Mouse (Mus musculus): ENCODE results near the gene Cacna2d3. TPM values are rescaled to one million over a fixed set of nuclear protein-coding genes. Genes with fewer than 3 reads are reported as not detected.

Cacna2d3 gene
- total and polyA plus RNA-seq, 3 experiments: 0.61 to 0.78 (median 0.70) TPM

- WGBS: 82% methylated on average over 3 of the region's 3 CpGs
Observed at GRCm38 (mm10) chr14:29449203-29449602, 272.5 kb downstream of the Cacna2d3 start.

DNA sequence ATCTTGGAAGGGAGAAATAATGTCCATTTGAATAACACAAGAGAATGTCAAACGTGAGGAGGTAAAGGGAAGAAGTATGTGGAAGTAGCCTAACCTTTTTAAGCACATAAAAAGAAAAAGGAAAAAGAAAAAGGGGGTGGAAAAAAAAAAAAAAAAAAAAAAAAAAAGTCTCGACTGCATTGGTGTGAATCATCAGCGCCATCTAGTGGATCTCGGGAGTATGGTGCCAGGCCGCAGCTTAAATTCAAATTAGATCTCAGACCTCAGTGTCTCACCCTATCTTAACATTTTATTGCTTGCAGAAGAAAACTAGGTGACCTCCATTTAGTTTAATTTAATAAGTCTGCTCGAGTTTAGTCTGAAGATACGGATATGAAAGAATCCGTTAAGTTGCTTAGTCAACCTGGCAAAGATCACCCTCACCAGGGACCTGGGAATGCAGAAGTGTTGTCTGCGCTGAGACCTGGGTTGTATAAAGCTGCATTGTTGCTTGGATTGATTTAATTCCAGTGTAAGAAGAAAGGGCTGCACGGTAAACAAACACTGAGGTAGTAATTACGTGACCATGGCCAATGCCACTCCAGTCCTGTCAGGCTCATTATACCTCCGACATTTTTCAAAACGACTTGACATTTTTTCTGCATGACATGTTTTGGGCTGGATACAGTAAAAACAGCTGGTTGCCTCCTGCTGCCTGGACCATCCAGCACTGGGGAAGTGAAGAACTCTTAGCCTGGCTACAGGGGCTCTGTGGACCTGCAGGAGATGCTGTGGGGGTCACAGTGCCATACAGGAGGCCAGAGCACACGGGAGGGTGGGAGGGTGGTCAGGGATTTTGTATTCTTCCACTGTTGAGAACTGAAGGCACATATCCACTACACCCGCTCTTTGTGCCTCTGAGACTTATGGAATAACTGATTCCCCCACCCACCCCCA, 278.3 kb downstream of the Cacna2d3 start:
- no peak overlapping the region for H3K27ac ChIP-seq
- peak; percentile 19 to 52 for DNase-seq
- no peak overlapping the region for H3K4me3 ChIP-seq
- intact Hi-C loops (cut with DNase I): loop anchor here (2.0 to 5.0 kb wide), 3 partner anchors 319 to 1631 kb away; no protein-coding TSS in a partner anchor
- TF ChIP-seq POLR2A (IDR thresholded peaks at IDR 0.05; ENCODE audit: insufficient read depth, low read depth, low read length) (no peak), CTCF (IDR thresholded peaks at IDR 0.05) (peak; percentile 83)
- H3K27me3 ChIP-seq (ENCODE audit: control insufficient read depth, insufficient read depth, low read length): no peaks in the 10 kb centered on the region
- H3K9ac ChIP-seq (ENCODE audit: low read depth, low read length): no peak overlapping the region
- no peaks in the 10 kb centered on the region for H3K4me1 ChIP-seq (ENCODE audit: control insufficient read depth, insufficient read depth, low read length)
- WGBS: 32% methylated on average over 15 of the region's 15 CpGs
- H3K79me2 ChIP-seq (replicated peaks; ENCODE audit: control insufficient read depth, insufficient read depth, low read length): no peaks in the 10 kb centered on the region
- H3K36me3 ChIP-seq (ENCODE audit: control insufficient read depth, insufficient read depth, low read length): no peaks in the 10 kb centered on the region

More at GRCm38 (mm10) chr14:29449203-29449602, 272.5 kb downstream of the Cacna2d3 start:
- Histone ChIP-seq H3K4me3 (no peak overlapping the region), H3K36me3 (ENCODE audit: control insufficient read depth, insufficient read depth, low read length) (no peaks in the 10 kb centered on the region), H3K9ac (ENCODE audit: low read depth, low read length) (no peak overlapping the region), H3K27me3 (ENCODE audit: control insufficient read depth, insufficient read depth, low read length) (no peaks in the 10 kb centered on the region), H3K27ac (no peak overlapping the region), H3K4me1 (ENCODE audit: control insufficient read depth, insufficient read depth, low read length) (no peaks in the 10 kb centered on the region), H3K79me2 (replicated peaks; ENCODE audit: control insufficient read depth, insufficient read depth, low read length) (no peaks in the 10 kb centered on the region)
- no peak for DNase-seq
- TF ChIP-seq POLR2A (IDR thresholded peaks at IDR 0.05; ENCODE audit: insufficient read depth, low read depth, low read length) (no peak), EP300 (IDR thresholded peaks at IDR 0.05; ENCODE audit: insufficient read depth, low read depth, low read length) (no peak), CTCF (IDR thresholded peaks at IDR 0.05) (no peak)
- intact Hi-C loops (cut with DNase I): no loop called here

DNA sequence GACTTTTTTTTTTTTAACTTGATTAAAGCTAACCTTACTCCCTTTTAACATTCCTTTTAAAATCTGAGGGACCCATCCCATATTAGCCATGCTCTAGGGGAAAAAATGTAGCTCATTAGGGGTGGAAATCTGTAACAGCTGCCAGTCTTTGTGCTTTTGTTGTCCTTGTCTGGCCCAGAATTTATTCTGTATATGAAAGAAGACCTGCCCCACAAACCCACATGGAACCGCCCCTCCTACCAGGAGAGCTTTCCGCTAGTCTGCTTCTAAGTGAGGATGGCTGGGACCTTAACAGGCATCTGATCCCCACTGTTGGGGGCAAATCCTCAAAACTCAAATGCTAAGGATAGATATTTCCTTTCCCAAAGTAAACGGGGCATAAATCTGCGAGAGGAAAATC, 279.2 kb downstream of the Cacna2d3 start:
- WGBS: 50% methylated on average over 4 of the region's 4 CpGs
- DNase-seq: no peak

DNA sequence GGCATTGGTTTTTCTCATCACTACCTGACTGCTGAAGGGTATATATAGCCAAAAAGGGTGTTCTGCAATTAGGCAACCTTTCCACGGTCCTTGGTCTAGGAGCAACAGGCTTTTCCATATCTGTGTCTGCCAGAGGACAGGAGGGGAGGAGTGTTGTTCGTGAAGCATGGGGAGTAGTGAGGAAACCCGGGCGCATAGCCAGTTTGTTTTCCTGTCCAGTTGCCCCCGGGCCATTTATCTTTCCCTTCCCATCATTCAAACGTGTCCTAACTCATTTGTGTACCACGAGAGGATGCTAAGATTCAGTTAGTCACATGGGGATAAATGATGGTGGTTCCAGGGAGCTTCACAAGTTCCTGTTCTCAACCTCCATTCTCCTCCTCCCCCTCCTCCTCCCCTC, 283.0 kb downstream of the Cacna2d3 start:
- Histone ChIP-seq H3K9ac (ENCODE audit: low read depth, low read length) (no peak overlapping the region), H3K27me3 (ENCODE audit: control insufficient read depth, insufficient read depth, low read length) (no peaks in the 10 kb centered on the region), H3K4me1 (ENCODE audit: control insufficient read depth, insufficient read depth, low read length) (no peaks in the 10 kb centered on the region), H3K36me3 (ENCODE audit: control insufficient read depth, insufficient read depth, low read length) (no peaks in the 10 kb centered on the region), H3K4me3 (no peak overlapping the region), H3K27ac (no peak overlapping the region), H3K79me2 (replicated peaks; ENCODE audit: control insufficient read depth, insufficient read depth, low read length) (no peaks in the 10 kb centered on the region)
- no peak for TF ChIP-seq CTCF (IDR thresholded peaks at IDR 0.05)
- TF ChIP-seq EP300 (IDR thresholded peaks at IDR 0.05; ENCODE audit: insufficient read depth, low read depth, low read length): no peak
- TF ChIP-seq POLR2A (IDR thresholded peaks at IDR 0.05; ENCODE audit: insufficient read depth, low read depth, low read length): no peak
- WGBS: 16% methylated on average over 7 of the region's 7 CpGs
- intact Hi-C loops (cut with DNase I): no loop called here
- DNase-seq: no peak

More for the DNA sequence above, 279.2 kb downstream of the Cacna2d3 start:
- intact Hi-C loops (cut with DNase I): loop anchor here (2.0 to 5.0 kb wide), 3 partner anchors 318 to 1630 kb away; no protein-coding TSS in a partner anchor
- no peaks in the 10 kb centered on the region for H3K36me3 ChIP-seq (ENCODE audit: control insufficient read depth, insufficient read depth, low read length)
- H3K4me3 ChIP-seq: no peak overlapping the region
- no peak overlapping the region for H3K9ac ChIP-seq (ENCODE audit: low read depth, low read length)
- H3K27ac ChIP-seq: no peak overlapping the region
- H3K27me3 ChIP-seq (ENCODE audit: control insufficient read depth, insufficient read depth, low read length): no peaks in the 10 kb centered on the region
- no peaks in the 10 kb centered on the region for H3K4me1 ChIP-seq (ENCODE audit: control insufficient read depth, insufficient read depth, low read length)
- no peaks in the 10 kb centered on the region for H3K79me2 ChIP-seq (replicated peaks; ENCODE audit: control insufficient read depth, insufficient read depth, low read length)
- TF ChIP-seq POLR2A (IDR thresholded peaks at IDR 0.05; ENCODE audit: insufficient read depth, low read depth, low read length): no peak
- TF ChIP-seq EP300 (IDR thresholded peaks at IDR 0.05; ENCODE audit: insufficient read depth, low read depth, low read length): no peak
- no peak for TF ChIP-seq CTCF (IDR thresholded peaks at IDR 0.05)

DNA sequence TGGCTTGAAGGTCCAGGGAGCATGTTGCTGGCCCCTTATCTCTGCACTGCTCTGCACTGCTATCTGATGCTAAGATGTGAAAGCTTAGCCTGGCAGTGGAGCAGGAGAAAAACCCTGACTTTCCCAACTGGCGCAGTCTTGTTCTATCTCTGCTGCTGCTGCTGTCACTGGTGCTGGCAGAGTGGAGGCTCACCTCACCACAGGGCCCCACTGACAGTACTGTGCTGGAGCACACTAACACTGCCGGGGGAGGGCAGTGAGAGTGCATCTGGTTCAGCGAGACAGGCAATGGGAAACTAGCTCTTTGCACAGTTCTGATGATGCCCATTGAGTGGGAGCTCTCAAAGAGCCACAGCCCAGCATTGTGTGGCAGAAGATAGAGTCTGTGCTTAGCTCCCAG, 283.4 kb downstream of the Cacna2d3 start:
- H3K79me2 ChIP-seq (replicated peaks; ENCODE audit: control insufficient read depth, insufficient read depth, low read length): no peaks in the 10 kb centered on the region
- H3K4me1 ChIP-seq (ENCODE audit: control insufficient read depth, insufficient read depth, low read length): no peaks in the 10 kb centered on the region
- WGBS: 52% methylated on average over 3 of the region's 3 CpGs
- intact Hi-C loops (cut with DNase I): no loop called here
- no peaks in the 10 kb centered on the region for H3K27me3 ChIP-seq (ENCODE audit: control insufficient read depth, insufficient read depth, low read length)
- no peak overlapping the region for H3K4me3 ChIP-seq
- no peak for DNase-seq
- H3K27ac ChIP-seq: no peak overlapping the region
- no peaks in the 10 kb centered on the region for H3K36me3 ChIP-seq (ENCODE audit: control insufficient read depth, insufficient read depth, low read length)
- TF ChIP-seq EP300 (IDR thresholded peaks at IDR 0.05; ENCODE audit: insufficient read depth, low read depth, low read length): no peak
- TF ChIP-seq CTCF (IDR thresholded peaks at IDR 0.05): no peak
- TF ChIP-seq POLR2A (IDR thresholded peaks at IDR 0.05; ENCODE audit: insufficient read depth, low read depth, low read length): no peak
- H3K9ac ChIP-seq (ENCODE audit: low read depth, low read length): no peak overlapping the region

DNA sequence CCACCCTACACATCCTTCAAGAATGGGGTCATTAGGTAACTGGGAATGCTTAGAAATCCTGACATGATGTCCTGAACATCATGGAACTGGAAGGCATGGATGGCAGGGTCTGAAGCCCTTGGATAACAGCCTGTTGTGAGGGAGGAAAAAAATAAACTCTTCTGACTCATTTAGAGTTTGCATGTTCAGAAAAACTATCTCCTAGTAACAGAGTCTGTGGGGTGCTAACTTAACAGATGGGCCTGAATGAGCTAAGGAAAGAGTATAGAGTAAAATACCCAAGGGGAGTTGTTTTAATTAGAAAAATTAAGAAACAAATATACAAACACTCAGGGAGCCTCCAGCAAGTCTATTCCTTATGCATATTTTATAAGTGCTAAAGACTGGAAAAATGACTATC, 286.5 kb downstream of the Cacna2d3 start:
- no peak overlapping the region for H3K9ac ChIP-seq (ENCODE audit: low read depth, low read length)
- DNase-seq: no peak
- no peaks in the 10 kb centered on the region for H3K4me1 ChIP-seq (ENCODE audit: control insufficient read depth, insufficient read depth, low read length)
- TF ChIP-seq EP300 (IDR thresholded peaks at IDR 0.05; ENCODE audit: insufficient read depth, low read depth, low read length): no peak
- TF ChIP-seq POLR2A (IDR thresholded peaks at IDR 0.05; ENCODE audit: insufficient read depth, low read depth, low read length): no peak
- no peak for TF ChIP-seq CTCF (IDR thresholded peaks at IDR 0.05)
- no peak overlapping the region for H3K4me3 ChIP-seq
- no peaks in the 10 kb centered on the region for H3K36me3 ChIP-seq (ENCODE audit: control insufficient read depth, insufficient read depth, low read length)
- H3K27me3 ChIP-seq (ENCODE audit: control insufficient read depth, insufficient read depth, low read length): no peaks in the 10 kb centered on the region
- H3K27ac ChIP-seq: no peak overlapping the region
- intact Hi-C loops (cut with DNase I): no loop called here
- no peaks in the 10 kb centered on the region for H3K79me2 ChIP-seq (replicated peaks; ENCODE audit: control insufficient read depth, insufficient read depth, low read length)
